8 mouse cellular contexts compared by ENCODE assay signal in the genomic region with DNA sequence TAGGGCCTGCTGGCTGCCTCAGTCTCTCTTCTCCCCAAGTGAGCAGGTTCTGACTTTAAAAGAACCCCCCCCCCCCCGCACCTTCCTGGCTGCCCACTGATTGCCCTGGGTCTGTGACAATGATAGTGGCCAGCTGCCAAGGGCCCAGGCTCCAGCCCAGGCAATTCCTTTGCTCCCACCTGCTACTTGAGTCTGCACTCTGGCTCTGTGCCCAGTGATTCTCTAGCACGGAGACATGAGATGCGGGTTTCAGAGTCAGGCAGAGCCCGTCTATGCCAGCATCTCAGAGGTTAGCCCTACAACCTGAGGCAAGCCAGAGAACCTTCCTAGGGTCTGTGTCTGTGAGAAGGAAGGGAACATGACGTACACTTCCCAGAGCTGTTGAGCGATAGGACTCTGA.
DNase-seq lines count a peak whose midpoint lies in the region; ATAC-seq and TF ChIP-seq lines count a peak whose summit lies in the region.

No protein-coding gene starts in this region.

- H3K9ac ChIP-seq in midbrain, embryonic 13.5 days (replicated peaks): no peak overlapping the region
- H3K9ac ChIP-seq in midbrain, embryonic 16.5 days (ENCODE audit: low read depth, low read length): no peak overlapping the region

- 62% methylated on average over 6 of the region's 6 CpGs for WGBS in midbrain, embryonic 13.5 days
- WGBS in midbrain, embryonic 16.5 days: 58% methylated on average over 6 of the region's 6 CpGs

- intact Hi-C loops in gastrocnemius, adult 2 months (cut with DNase I): loop anchor here (2.0 kb wide), 1 partner anchor 87 kb away; no protein-coding TSS in a partner anchor

- H3K4me2 ChIP-seq in midbrain, embryonic 13.5 days (replicated peaks): no peak overlapping the region
- H3K4me2 ChIP-seq in midbrain, embryonic 16.5 days (ENCODE audit: low read length): no peak overlapping the region

- H3K4me3 ChIP-seq in gastrocnemius, adult 2 months: no peak overlapping the region
- no peak overlapping the region for H3K4me3 ChIP-seq in midbrain, embryonic 13.5 days (replicated peaks)
- no peak overlapping the region for H3K4me3 ChIP-seq in midbrain, embryonic 16.5 days (ENCODE audit: low read depth, low read length)

- H3K27ac ChIP-seq in gastrocnemius, adult 2 months: no peak overlapping the region
- H3K27ac ChIP-seq in midbrain, embryonic 13.5 days: no peak overlapping the region
- H3K27ac ChIP-seq in midbrain, embryonic 16.5 days (ENCODE audit: low read length): no peak overlapping the region

- no peaks in the 10 kb centered on the region for H3K36me3 ChIP-seq in midbrain, embryonic 13.5 days
- H3K36me3 ChIP-seq in midbrain, embryonic 16.5 days (ENCODE audit: control insufficient read depth, insufficient read depth, low read length): no peaks in the 10 kb centered on the region

- no peaks in the 10 kb centered on the region for H3K9me3 ChIP-seq in midbrain, embryonic 13.5 days
- H3K9me3 ChIP-seq in midbrain, embryonic 16.5 days (replicated peaks; ENCODE audit: control insufficient read depth, low read length, poor library complexity, severe bottlenecking): no peaks in the 10 kb centered on the region

- TF ChIP-seq CTCF in gastrocnemius, adult 2 months (IDR thresholded peaks at IDR 0.05): no peak

- DNase-seq in gastrocnemius, adult 2 months: peak; percentile 43
- DNase-seq in gastrocnemius, adult 8-10 months (ENCODE audit: low spot score in 2 of 2): no peak
- peak; percentile 94 to 96 for DNase-seq in cerebellum, postnatal 14 days
- peak; percentile 63 to 79 for DNase-seq in lung, postnatal 4 days
- DNase-seq in urinary bladder, postnatal 25 days (ENCODE audit: low spot score): no peak

- no peaks in the 10 kb centered on the region for H3K27me3 ChIP-seq in midbrain, embryonic 13.5 days
- no peaks in the 10 kb centered on the region for H3K27me3 ChIP-seq in midbrain, embryonic 16.5 days (ENCODE audit: control insufficient read depth, insufficient read depth, low read depth, low read length)

- H3K4me1 ChIP-seq in midbrain, embryonic 13.5 days (replicated peaks): peaks cover 18% of the 10 kb centered on the region
- peaks cover 8% of the 10 kb centered on the region for H3K4me1 ChIP-seq in midbrain, embryonic 16.5 days (ENCODE audit: control insufficient read depth, insufficient read depth, low read length)

- peak; percentile 68 for ATAC-seq in midbrain, embryonic 13.5 days
- no peak for ATAC-seq in midbrain, embryonic 16.5 days
- no peak for ATAC-seq in monocyte, adult 5-6 weeks (replicated peaks; ENCODE audit: insufficient number of reproducible peaks, low FRiP score, low TSS enrichment, poor library complexity, severe bottlenecking)

Comparison
In these comparisons a context has a peak if more than half of its experiments do, and no peak if none do; other contexts are left out.
1. DNase-seq: peak in gastrocnemius, adult 2 months (single experiment), cerebellum, postnatal 14 days (2 of 2) and lung, postnatal 4 days (2 of 2); none in gastrocnemius, adult 8-10 months (0 of 2) and urinary bladder, postnatal 25 days (single experiment).